In genomic region chr10:75495304-75495703, GRCm38 (mm10) we compare ENCODE assay signal across 19 mouse cellular contexts. TPM values are rescaled to one million over a fixed set of nuclear protein-coding genes. Genes with fewer than 3 reads are reported as not detected.
DNase-seq lines count a peak whose midpoint lies in the region; ATAC-seq lines count a peak whose summit lies in the region.
"Had no signal": no experiment of that assay in that cellular context is flagged by ENCODE, and none has a peak within 500 bp of the region (broad histone marks: within the 10 kb centered on the region; RNA-seq: fewer than 3 reads in every experiment).

No protein-coding gene starts in this region.

- intact Hi-C loops in heart, postnatal 25 days (cut with DNase I) = no loop called here

- no peak overlapping the region for H3K4me2 ChIP-seq in heart, embryonic 14.5 days (ENCODE audit: low read length)
- H3K4me2 ChIP-seq: midbrain, embryonic 13.5 days; neural tube, embryonic 13.5 days had no signal

- no peak for ATAC-seq in megakaryocyte, adult 5-6 weeks (ENCODE audit: poor library complexity, severe bottlenecking)
- ATAC-seq in heart, embryonic 14.5 days (ENCODE audit: insufficient number of reproducible peaks, insufficient read depth, low FRiP score, low read depth) = 0 out of 2 replicates have a peak, but pooled peaks have one; percentile 2
- ATAC-seq: forebrain, embryonic 16.5 days; hindbrain, embryonic 16.5 days; intestine, embryonic 16.5 days; lung, postnatal 0 days; midbrain, embryonic 13.5 days had no signal

- peaks cover 88% of the 10 kb centered on the region for H3K4me1 ChIP-seq in megakaryocyte, embryonic 14.5 days
- peaks cover 7 to 12% of the 10 kb centered on the region in 2 experiments for H3K4me1 ChIP-seq in heart, embryonic 14.5 days (ENCODE audit: control insufficient read depth in 2 of 2, insufficient read depth in 2 of 2, low read length in 2 of 2)
- H3K4me1 ChIP-seq: midbrain, embryonic 13.5 days; neural tube, embryonic 13.5 days had no signal

- peak overlapping the region; percentile 20 to 42; a peak in 1 of 4 replicates for H3K27ac ChIP-seq in heart, embryonic 14.5 days (replicated peaks in 1 of 2; ENCODE audit: control insufficient read depth in 1 of 2, insufficient read depth in 1 of 2, low read depth in 2 of 2, low read length in 2 of 2)
- H3K27ac ChIP-seq: midbrain, embryonic 13.5 days; neural tube, embryonic 13.5 days had no signal

- peaks cover 5% of the 10 kb centered on the region for H3K36me3 ChIP-seq in megakaryocyte, embryonic 14.5 days (replicated peaks; ENCODE audit: low read length)
- H3K36me3 ChIP-seq in heart, embryonic 14.5 days (ENCODE audit: control insufficient read depth, insufficient read depth, low read length) = no peaks in the 10 kb centered on the region
- H3K36me3 ChIP-seq: midbrain, embryonic 13.5 days; neural tube, embryonic 13.5 days had no signal

- H3K9me3 ChIP-seq in megakaryocyte, embryonic 14.5 days = no peaks in the 10 kb centered on the region
- no peaks in the 10 kb centered on the region for H3K9me3 ChIP-seq in heart, embryonic 14.5 days (ENCODE audit: control insufficient read depth, low read length)
- H3K9me3 ChIP-seq: midbrain, embryonic 13.5 days; neural tube, embryonic 13.5 days had no signal

- DNase-seq in heart, adult 11 months = peak; percentile 94
- no peak for DNase-seq in heart, postnatal 25 days (ENCODE audit: low spot score)
- DNase-seq in thymus, postnatal 36 days = no peak
- DNase-seq in retina, embryonic 14.5 days (ENCODE audit: low spot score) = no peak
- DNase-seq: adrenal gland, postnatal 10 days; cerebellum, adult 11 months; cerebellum, postnatal 14 days; embryo, embryonic 11 days; kidney, postnatal 10 days; spleen, adult 18-20 months had no signal

- 39% methylated on average over 6 of the region's 6 CpGs for WGBS in heart, embryonic 14.5 days

- H3K27me3 ChIP-seq in megakaryocyte, embryonic 14.5 days (replicated peaks) = no peaks in the 10 kb centered on the region
- H3K27me3 ChIP-seq in heart, embryonic 14.5 days (ENCODE audit: control insufficient read depth, insufficient read depth, low read length) = no peaks in the 10 kb centered on the region
- H3K27me3 ChIP-seq: midbrain, embryonic 13.5 days; neural tube, embryonic 13.5 days had no signal

- H3K4me3 ChIP-seq in megakaryocyte, embryonic 14.5 days (replicated peaks) = peak overlapping the region; percentile 38
- no peak overlapping the region for H3K4me3 ChIP-seq in heart, embryonic 14.5 days (ENCODE audit: control insufficient read depth in 1 of 2, insufficient read depth in 1 of 2, low read depth in 1 of 2, low read length in 2 of 2)
- H3K4me3 ChIP-seq: midbrain, embryonic 13.5 days; neural tube, embryonic 13.5 days had no signal

- H3K9ac ChIP-seq in heart, embryonic 14.5 days (ENCODE audit: low read length) = no peak overlapping the region
- H3K9ac ChIP-seq: midbrain, embryonic 13.5 days; neural tube, embryonic 13.5 days had no signal

RNA-seq across cellular contexts. Expression of gene Snrpd3, which starts 22.0 kb away (rescaled TPM):
- total RNA-seq in heart, postnatal 25 days (2021) = 10 to 100 TPM; 65.8 to 72.0 TPM
- 18.1 TPM in 1 of 2 replicates, not detected in the other for polyA plus RNA-seq in megakaryocyte, embryonic 14.5 days (2012; ENCODE audit: insufficient read depth, low replicate concordance)
- 31.1 and 31.9 TPM in 2 replicates for total RNA-seq in megakaryocyte, adult 5-6 weeks (2015)
- 39.2 and 42.4 TPM in 2 replicates for total RNA-seq in megakaryocyte, adult 5-6 weeks (2017)
- polyA plus RNA-seq in heart, embryonic 14.5 days (2014; fragmentation: Nextera tagmentation; extraction: Ambion mirVana) = 90.6 and 92.9 TPM in 2 replicates

RNA-seq across cellular contexts. Expression of gene Gucd1, which starts 22.5 kb away (rescaled TPM):
- total RNA-seq in heart, postnatal 25 days (2021) = 10 to 100 TPM; 40.1 to 40.4 TPM
- 17.3 and 19.1 TPM in 2 replicates for polyA plus RNA-seq in megakaryocyte, embryonic 14.5 days (2012; ENCODE audit: insufficient read depth, low replicate concordance)
- 22.1 and 22.2 TPM in 2 replicates for total RNA-seq in megakaryocyte, adult 5-6 weeks (2015)
- total RNA-seq in megakaryocyte, adult 5-6 weeks (2017) = 33.4 and 38.1 TPM in 2 replicates
- polyA plus RNA-seq in heart, embryonic 14.5 days (2014; fragmentation: Nextera tagmentation; extraction: Ambion mirVana) = 32.8 and 39.7 TPM in 2 replicates
